Mouse (Mus musculus): Measurements from ENCODE around the gene Plcl2. TPM values are rescaled to one million over a fixed set of nuclear protein-coding genes. Genes with fewer than 3 reads are reported as not detected.

Plcl2 gene
- 10.1 and 10.5 TPM in 2 replicates for polyA plus RNA-seq (2015; fragmentation: Nextera tagmentation; extraction: Ambion mirVana)

- under 1% methylated on average over 86 of the region's 95 CpGs for whole genome bisulfite sequencing
- peak; percentile 81 for ATAC-seq (ENCODE audit: low FRiP score, low read depth)
- H3K9me3 ChIP-seq = no peaks in the 10 kb centered on the region
- H3K4me2 ChIP-seq = peak within 1 kb of the TSS; percentile 80
- no peaks in the 10 kb centered on the region for H3K36me3 ChIP-seq
- H3K4me1 ChIP-seq (replicated peaks) = peaks cover 26% of the 10 kb centered on the region
- H3K9ac ChIP-seq = peak within 1 kb of the TSS; percentile 86
- H3K4me3 ChIP-seq = peak within 1 kb of the TSS; percentile 71
- H3K27ac ChIP-seq (replicated peaks) = peak within 1 kb of the TSS; percentile 95
- no peaks in the 10 kb centered on the region for H3K27me3 ChIP-seq
Observed at GRCm38 (mm10) chr17:50509251-50510104, at the start of gene Plcl2. Plcl2 (plus strand) TSS chr17:50509403.

- Histone ChIP-seq H3K4me2 (no peak overlapping the region), H3K4me3 (no peak overlapping the region), H3K9me3 (no peaks in the 10 kb centered on the region), H3K27ac (replicated peaks) (no peak overlapping the region), H3K4me1 (replicated peaks) (no peaks in the 10 kb centered on the region), H3K9ac (no peak overlapping the region), H3K27me3 (no peaks in the 10 kb centered on the region), H3K36me3 (no peaks in the 10 kb centered on the region)
- 88% methylated on average over 8 of the region's 8 CpGs for WGBS
- ATAC-seq (ENCODE audit: low FRiP score, low read depth) = no peak
Observed at GRCm38 (mm10) chr17:50460301-50460700, 48.9 kb upstream of the Plcl2 start.

- Histone ChIP-seq H3K4me3 (no peak overlapping the region), H3K27me3 (no peaks in the 10 kb centered on the region), H3K27ac (replicated peaks) (no peak overlapping the region), H3K36me3 (no peaks in the 10 kb centered on the region), H3K4me1 (replicated peaks) (peaks cover 14% of the 10 kb centered on the region), H3K9me3 (no peaks in the 10 kb centered on the region), H3K9ac (no peak overlapping the region), H3K4me2 (no peak overlapping the region)
- ATAC-seq (ENCODE audit: low FRiP score, low read depth) = no peak
- WGBS = 95% methylated on average over 2 of the region's 2 CpGs
Observed at GRCm38 (mm10) chr17:50467438-50467837, 41.8 kb upstream of the Plcl2 start.

GRCm38 (mm10) chr17:50469126-50469525 is 40.1 kb upstream of the Plcl2 start:
- Histone ChIP-seq H3K4me3 (no peak overlapping the region), H3K27ac (replicated peaks) (no peak overlapping the region), H3K4me2 (no peak overlapping the region), H3K4me1 (replicated peaks) (peaks cover 14% of the 10 kb centered on the region), H3K9me3 (no peaks in the 10 kb centered on the region), H3K36me3 (no peaks in the 10 kb centered on the region), H3K9ac (no peak overlapping the region), H3K27me3 (no peaks in the 10 kb centered on the region)
- no peak for ATAC-seq (ENCODE audit: low FRiP score, low read depth)
- 56% methylated on average over 5 of the region's 5 CpGs for WGBS

- Histone ChIP-seq H3K4me3 (peak overlapping the region; percentile 29), H3K27me3 (no peaks in the 10 kb centered on the region), H3K9ac (no peak overlapping the region), H3K27ac (replicated peaks) (peak overlapping the region; percentile 72), H3K4me1 (replicated peaks) (peaks cover 14% of the 10 kb centered on the region), H3K4me2 (peak overlapping the region; percentile 58), H3K9me3 (no peaks in the 10 kb centered on the region), H3K36me3 (no peaks in the 10 kb centered on the region)
- WGBS = 11% methylated on average over 13 of the region's 13 CpGs
- ATAC-seq (ENCODE audit: low FRiP score, low read depth) = peak; percentile 90
Observed at GRCm38 (mm10) chr17:50469543-50470431, 39.4 kb upstream of the Plcl2 start.

- H3K36me3 ChIP-seq = no peaks in the 10 kb centered on the region
- H3K4me2 ChIP-seq = peak overlapping the region; percentile 58
- H3K9me3 ChIP-seq = no peaks in the 10 kb centered on the region
- H3K27me3 ChIP-seq = no peaks in the 10 kb centered on the region
- WGBS = 33% methylated on average over 16 of the region's 16 CpGs
- H3K4me3 ChIP-seq = peak overlapping the region; percentile 29; the same call in 1 of the 2 replicates
- H3K27ac ChIP-seq (replicated peaks) = peak overlapping the region; percentile 72
- H3K4me1 ChIP-seq (replicated peaks) = peaks cover 14% of the 10 kb centered on the region
- peak; percentile 43 for ATAC-seq (ENCODE audit: low FRiP score, low read depth)
- H3K9ac ChIP-seq = 0 out of 2 replicates have a peak overlapping the region, but pooled peaks have one; percentile 7
Observed at GRCm38 (mm10) chr17:50470432-50471078, 38.6 kb upstream of the Plcl2 start.

GRCm38 (mm10) chr17:50471230-50471629 is 38.0 kb upstream of the Plcl2 start:
- WGBS = 88% methylated on average over 3 of the region's 3 CpGs
- no peak overlapping the region for H3K27ac ChIP-seq (replicated peaks)
- H3K9ac ChIP-seq = no peak overlapping the region

GRCm38 (mm10) chr17:50477277-50477676 is 31.9 kb upstream of the Plcl2 start:
- Histone ChIP-seq H3K4me1 (replicated peaks) (no peaks in the 10 kb centered on the region), H3K36me3 (no peaks in the 10 kb centered on the region), H3K4me2 (no peak overlapping the region), H3K9ac (no peak overlapping the region), H3K27me3 (no peaks in the 10 kb centered on the region), H3K4me3 (no peak overlapping the region), H3K27ac (replicated peaks) (no peak overlapping the region), H3K9me3 (no peaks in the 10 kb centered on the region)
- no peak for ATAC-seq (ENCODE audit: low FRiP score, low read depth)
- 90% methylated on average over 4 of the region's 4 CpGs for WGBS

More at GRCm38 (mm10) chr17:50471230-50471629, 38.0 kb upstream of the Plcl2 start:
- ATAC-seq (ENCODE audit: low FRiP score, low read depth) = no peak
- Histone ChIP-seq H3K36me3 (no peaks in the 10 kb centered on the region), H3K4me3 (no peak overlapping the region), H3K4me1 (replicated peaks) (peaks cover 14% of the 10 kb centered on the region), H3K27me3 (no peaks in the 10 kb centered on the region), H3K4me2 (no peak overlapping the region), H3K9me3 (no peaks in the 10 kb centered on the region)

- Histone ChIP-seq H3K4me3 (no peak overlapping the region), H3K27me3 (no peaks in the 10 kb centered on the region), H3K9ac (no peak overlapping the region), H3K27ac (replicated peaks) (no peak overlapping the region), H3K36me3 (no peaks in the 10 kb centered on the region), H3K9me3 (no peaks in the 10 kb centered on the region), H3K4me1 (replicated peaks) (no peaks in the 10 kb centered on the region), H3K4me2 (no peak overlapping the region)
- 75% methylated on average over 7 of the region's 7 CpGs for WGBS
- ATAC-seq (ENCODE audit: low FRiP score, low read depth) = no peak
Observed at GRCm38 (mm10) chr17:50480867-50481266, 28.3 kb upstream of the Plcl2 start.

GRCm38 (mm10) chr17:50483700-50484099 is 25.5 kb upstream of the Plcl2 start:
- no peak for ATAC-seq (ENCODE audit: low FRiP score, low read depth)
- Histone ChIP-seq H3K36me3 (no peaks in the 10 kb centered on the region), H3K27ac (replicated peaks) (no peak overlapping the region), H3K9me3 (no peaks in the 10 kb centered on the region), H3K9ac (no peak overlapping the region), H3K4me3 (no peak overlapping the region), H3K4me1 (replicated peaks) (no peaks in the 10 kb centered on the region), H3K27me3 (no peaks in the 10 kb centered on the region), H3K4me2 (no peak overlapping the region)
- WGBS = 92% methylated on average over 7 of the region's 7 CpGs

- WGBS = 82% methylated on average over 5 of the region's 5 CpGs
- Histone ChIP-seq H3K36me3 (no peaks in the 10 kb centered on the region), H3K4me1 (replicated peaks) (no peaks in the 10 kb centered on the region), H3K27me3 (no peaks in the 10 kb centered on the region), H3K27ac (replicated peaks) (no peak overlapping the region), H3K4me2 (no peak overlapping the region), H3K9ac (no peak overlapping the region), H3K4me3 (no peak overlapping the region), H3K9me3 (no peaks in the 10 kb centered on the region)
- ATAC-seq (ENCODE audit: low FRiP score, low read depth) = no peak
Observed at GRCm38 (mm10) chr17:50484981-50485380, 24.2 kb upstream of the Plcl2 start.
